Mouse (Mus musculus) neural tube, embryonic 11.5 days (tissue): ENCODE results near the gene Tomm40. TPM values are rescaled to one million over a fixed set of nuclear protein-coding genes. Genes with fewer than 3 reads are reported as not detected.
A peak's percentile ranks its signal among the peaks of the same experiment; 100 is the strongest.

Experiments used
- ATAC-seq: fragments of 200-750 bp; cut with Nextera tagmentation; 2 replicates; pipeline ENCODE4 v1.8.0; 2017; ENCODE audit warnings: moderate number of reproducible peaks, mild to moderate bottlenecking, moderate TSS enrichment, moderate library complexity; ENCODE audit not compliant: insufficient read depth, low FRiP score, low TSS enrichment
- DNase-seq: peaks from one replicate; pipeline ENCODE4 v3.0.0-alpha.2; 2015; ENCODE audit warnings: low spot score
- H3K27ac ChIP-seq: fragments of 300-500 bp; sonication (generic); 2 replicates; pipeline ENCODE4 v1.5.1; 2014; ENCODE audit warnings: low read depth, mild to moderate bottlenecking, low read length
- H3K27me3 ChIP-seq: fragments of 300-500 bp; sonication (generic); 2 replicates; pipeline ENCODE4 v1.6.1; 2014; ENCODE audit warnings: mild to moderate bottlenecking, low read length, mixed read lengths; ENCODE audit not compliant: control insufficient read depth, insufficient read depth
- H3K36me3 ChIP-seq: fragments of 300-500 bp; sonication (generic); 2 replicates; pipeline ENCODE4 v1.6.1; 2014; ENCODE audit warnings: mild to moderate bottlenecking, low read length, moderate library complexity, mixed read lengths; ENCODE audit not compliant: control insufficient read depth, insufficient read depth
- H3K4me1 ChIP-seq: fragments of 300-500 bp; sonication (generic); 2 replicates; pipeline ENCODE4 v1.6.1; 2014; ENCODE audit warnings: low read length, mixed read lengths; ENCODE audit not compliant: control insufficient read depth, insufficient read depth
- H3K4me2 ChIP-seq: fragments of 300-500 bp; sonication (generic); 2 replicates; pipeline ENCODE4 v1.6.1; 2014; ENCODE audit warnings: low read depth, mild to moderate bottlenecking, moderate library complexity
- H3K4me3 ChIP-seq: fragments of 300-500 bp; sonication (generic); 2 replicates; pipeline ENCODE4 v1.5.1; 2014; ENCODE audit warnings: low read depth, low read length
- H3K9ac ChIP-seq: fragments of 300-500 bp; sonication (generic); 2 replicates; pipeline ENCODE4 v1.6.1; 2014; ENCODE audit warnings: mild to moderate bottlenecking, low read length
- H3K9me3 ChIP-seq: fragments of 300-500 bp; sonication (generic); 2 replicates; pipeline ENCODE4 v1.6.1; 2016; ENCODE audit warnings: low read length; ENCODE audit not compliant: control insufficient read depth
- WGBS: fragments of 180-500 bp; shearing (Covaris S2); extraction: QIAGEN DNeasy Blood & Tissue Kit; methylation state at CpG from one replicate; pipeline ENCODE4 v1.1.7; 2014; 5-methylcytosine and 5-hydroxymethylcytosine counted together
- polyA plus RNA-seq: library from polyadenylated mRNA; unstranded; fragments of >200 nt; fragmentation: Nextera tagmentation; extraction: Ambion mirVana; gene quantifications from 2 replicates; pipeline ENCODE4 v1.2.1, GENCODE M21; 2014

Tomm40 gene
- polyA plus RNA-seq, 1 experiment from 2014 or later, result 155 TPM

GRCm38 (mm10) chr7:19747420-19748218 is 32.4 kb upstream of the Tomm40 start:
- Histone ChIP-seq H3K9ac (peak overlapping the region; percentile 64), H3K9me3 (no peaks in the 10 kb centered on the region), H3K36me3 (no peaks in the 10 kb centered on the region), H3K4me2 (peak overlapping the region; percentile 63), H3K27ac (no peak overlapping the region), H3K4me3 (peak overlapping the region; percentile 47), H3K4me1 (peaks cover 18% of the 10 kb centered on the region), H3K27me3 (no peaks in the 10 kb centered on the region)
- DNase-seq (no peak), ATAC-seq (no peak)
- WGBS, result 3% methylated on average over 25 of the region's 25 CpGs

DNA sequence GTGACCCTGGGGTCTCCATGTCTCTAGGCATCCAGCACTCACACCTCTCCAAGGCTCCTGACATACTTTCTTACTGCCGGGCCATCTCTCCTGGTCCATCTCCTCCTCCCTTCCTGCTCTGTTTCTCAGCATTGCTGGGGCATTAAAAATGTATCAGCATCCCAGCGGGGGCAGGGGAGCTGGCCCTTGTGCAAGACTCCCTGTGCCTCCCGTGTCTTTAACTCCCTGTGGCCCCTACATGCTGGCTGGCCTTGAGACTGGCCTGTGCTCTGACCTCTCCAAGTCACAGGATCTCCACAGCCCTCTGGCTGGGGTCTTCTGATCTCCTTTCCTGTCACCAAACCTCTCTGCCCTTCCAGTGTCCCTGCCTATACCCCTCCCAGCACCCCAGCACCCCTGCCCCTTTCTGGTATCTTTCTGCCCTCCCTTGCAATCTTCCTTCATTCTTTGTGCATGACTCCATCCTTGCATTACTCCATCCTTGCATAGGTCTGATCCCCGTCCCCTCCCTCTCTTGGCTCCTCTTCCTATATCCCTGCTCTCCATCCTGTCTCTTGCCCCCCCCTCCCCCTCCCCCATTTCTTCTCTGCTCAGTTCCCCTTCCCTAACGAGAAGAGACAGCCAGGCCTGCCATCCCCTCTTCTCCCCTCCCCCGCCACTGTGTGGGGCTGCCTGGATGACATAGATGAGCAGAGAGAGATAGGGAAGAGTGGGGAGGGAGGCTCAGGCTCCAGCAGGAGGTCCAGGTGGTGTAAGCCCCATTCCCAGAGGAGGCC is 31.4 kb upstream of the Tomm40 start:
- 29% methylated on average over 6 of the region's 6 CpGs for WGBS
- Histone ChIP-seq H3K4me2 (peak overlapping the region; percentile 63), H3K27me3 (no peaks in the 10 kb centered on the region), H3K9ac (no peak overlapping the region; the same call in 1 of the 2 replicates), H3K4me1 (peaks cover 22% of the 10 kb centered on the region), H3K36me3 (no peaks in the 10 kb centered on the region), H3K27ac (no peak overlapping the region), H3K4me3 (no peak overlapping the region), H3K9me3 (no peaks in the 10 kb centered on the region)
- DNase-seq (no peak), ATAC-seq (no peak)

DNA sequence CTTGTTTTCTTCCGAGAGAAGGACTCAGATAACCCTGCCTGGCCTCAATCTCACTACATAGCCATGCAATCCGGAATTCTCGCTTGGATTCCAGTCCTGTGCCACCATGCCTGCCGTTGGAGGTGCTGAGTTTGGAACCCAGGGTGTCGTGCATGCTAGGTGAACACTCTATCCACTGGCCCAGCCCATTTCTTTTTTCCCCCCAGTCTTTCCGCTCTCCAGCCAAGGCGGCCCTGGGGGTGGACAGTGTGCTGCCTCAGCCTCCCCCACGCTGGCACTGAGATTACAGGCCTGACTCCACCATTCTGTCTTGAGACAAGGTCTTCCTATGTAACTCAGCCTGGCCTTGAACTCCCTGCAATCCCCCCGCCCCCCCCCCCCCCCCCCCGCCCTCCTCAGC is 30.7 kb upstream of the Tomm40 start:
- ATAC-seq, result no peak
- no peak overlapping the region for H3K27ac ChIP-seq

DNA sequence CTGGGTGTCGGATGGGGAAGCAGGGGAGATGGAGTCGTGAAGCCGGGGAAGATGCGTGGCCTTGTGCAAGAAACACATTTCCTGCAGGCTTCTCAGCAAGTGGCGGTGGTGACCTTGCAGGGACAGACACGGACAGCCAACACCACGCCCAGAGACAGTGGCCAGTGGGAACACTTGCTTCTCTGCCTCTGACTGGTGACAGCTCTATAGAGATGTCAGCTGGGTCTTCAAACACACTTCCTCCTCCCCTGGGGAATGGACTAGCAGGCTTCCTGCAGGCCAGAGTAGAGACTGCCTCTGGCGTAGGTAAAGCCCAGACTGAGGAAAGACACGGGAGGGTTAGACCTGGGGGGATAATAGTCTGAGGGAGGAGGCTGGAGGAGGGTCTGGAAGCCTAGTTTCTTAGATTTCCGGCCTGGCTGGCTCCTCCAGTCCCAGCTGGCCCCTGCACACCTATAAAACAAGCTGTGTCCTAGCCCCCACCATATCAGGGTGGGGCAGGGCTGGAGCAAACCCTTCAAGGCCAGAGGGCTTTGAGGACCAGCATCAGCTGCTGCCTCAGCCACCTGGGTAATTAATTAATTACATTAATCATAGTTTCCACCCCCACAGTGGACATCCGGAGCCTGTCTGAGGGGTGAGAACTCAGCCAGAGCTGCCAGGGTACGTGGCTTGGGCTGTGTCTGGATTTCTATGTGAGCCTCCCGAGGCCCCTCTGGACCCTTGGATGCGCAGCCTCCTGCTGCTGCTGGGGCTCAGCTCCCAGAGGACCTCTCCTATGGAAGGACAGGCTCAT is 29.6 kb upstream of the Tomm40 start:
- no peak overlapping the region for H3K27ac ChIP-seq
- no peak for ATAC-seq
- H3K9ac ChIP-seq, result no peak overlapping the region
- no peak overlapping the region for H3K4me2 ChIP-seq
- DNase-seq, result no peak
- H3K4me1 ChIP-seq, result peaks cover 26% of the 10 kb centered on the region
- no peaks in the 10 kb centered on the region for H3K27me3 ChIP-seq
- peaks cover 5% of the 10 kb centered on the region; the same call in 1 of the 2 replicates for H3K36me3 ChIP-seq
- WGBS, result 67% methylated on average over 14 of the region's 14 CpGs
- H3K4me3 ChIP-seq, result no peak overlapping the region
- H3K9me3 ChIP-seq, result no peaks in the 10 kb centered on the region

More for the DNA sequence above, 30.7 kb upstream of the Tomm40 start:
- H3K9ac ChIP-seq, result no peak overlapping the region
- H3K36me3 ChIP-seq, result no peaks in the 10 kb centered on the region
- no peak overlapping the region for H3K4me2 ChIP-seq
- H3K4me1 ChIP-seq, result peaks cover 26% of the 10 kb centered on the region
- no peaks in the 10 kb centered on the region for H3K27me3 ChIP-seq
- no peak for DNase-seq
- WGBS, result 93% methylated on average over 8 of the region's 10 CpGs
- no peaks in the 10 kb centered on the region for H3K9me3 ChIP-seq
- H3K4me3 ChIP-seq, result no peak overlapping the region

DNA sequence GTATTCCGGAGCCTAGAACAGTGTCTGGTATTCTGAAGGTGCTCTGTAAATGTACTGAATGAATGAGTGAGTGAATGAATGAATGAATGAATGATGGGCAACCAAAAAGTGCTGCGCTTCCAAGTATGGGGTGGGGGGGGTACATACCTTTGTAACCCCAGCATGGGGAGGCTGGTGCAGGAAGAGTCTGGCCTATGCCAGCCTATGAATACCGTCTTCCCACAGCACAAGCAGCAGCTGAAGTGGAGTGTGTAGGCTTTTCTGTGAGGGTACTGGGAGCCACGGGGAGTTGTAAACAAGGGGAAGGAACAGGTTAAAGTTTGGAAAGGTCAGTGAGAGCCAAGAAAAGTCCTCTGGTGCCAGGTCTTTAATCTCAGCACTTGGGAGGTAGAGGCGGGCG is 28.6 kb upstream of the Tomm40 start:
- Histone ChIP-seq H3K4me3 (no peak overlapping the region), H3K9me3 (no peaks in the 10 kb centered on the region), H3K27ac (no peak overlapping the region), H3K36me3 (peaks cover 5% of the 10 kb centered on the region; the same call in 1 of the 2 replicates), H3K4me2 (no peak overlapping the region), H3K27me3 (no peaks in the 10 kb centered on the region), H3K9ac (no peak overlapping the region), H3K4me1 (peaks cover 26% of the 10 kb centered on the region)
- ATAC-seq (no peak), DNase-seq (no peak)
- WGBS, result 85% methylated on average over 6 of the region's 6 CpGs

DNA sequence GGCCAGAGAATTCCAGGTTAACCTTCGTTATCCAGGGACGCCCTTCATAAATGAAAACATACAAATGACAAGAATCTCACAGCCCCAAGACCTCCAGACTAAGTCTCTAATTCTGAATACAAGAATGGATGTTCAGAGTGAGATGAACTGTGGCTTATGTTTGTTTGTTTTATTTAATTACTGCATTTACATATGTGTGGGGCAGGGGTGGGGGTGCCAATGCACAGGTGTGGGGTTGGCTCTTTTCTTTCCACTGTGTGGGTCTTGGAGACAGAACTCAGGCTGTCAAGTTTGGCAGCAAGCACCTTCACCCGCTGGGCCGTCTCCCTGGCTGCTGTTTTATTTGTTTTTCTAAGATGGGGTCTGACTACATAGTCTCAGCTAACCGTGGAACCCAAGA is 27.2 kb upstream of the Tomm40 start:
- Histone ChIP-seq H3K27me3 (no peaks in the 10 kb centered on the region), H3K9me3 (no peaks in the 10 kb centered on the region), H3K4me2 (no peak overlapping the region), H3K9ac (no peak overlapping the region), H3K4me1 (peaks cover 18% of the 10 kb centered on the region), H3K27ac (no peak overlapping the region), H3K4me3 (no peak overlapping the region), H3K36me3 (peaks cover 7% of the 10 kb centered on the region; the same call in 1 of the 2 replicates)
- ATAC-seq (no peak), DNase-seq (no peak)
- WGBS, result 45% methylated on average over 5 of the region's 5 CpGs

GRCm38 (mm10) chr7:19741329-19742031 is 26.2 kb upstream of the Tomm40 start:
- no peak overlapping the region for H3K4me2 ChIP-seq

DNA sequence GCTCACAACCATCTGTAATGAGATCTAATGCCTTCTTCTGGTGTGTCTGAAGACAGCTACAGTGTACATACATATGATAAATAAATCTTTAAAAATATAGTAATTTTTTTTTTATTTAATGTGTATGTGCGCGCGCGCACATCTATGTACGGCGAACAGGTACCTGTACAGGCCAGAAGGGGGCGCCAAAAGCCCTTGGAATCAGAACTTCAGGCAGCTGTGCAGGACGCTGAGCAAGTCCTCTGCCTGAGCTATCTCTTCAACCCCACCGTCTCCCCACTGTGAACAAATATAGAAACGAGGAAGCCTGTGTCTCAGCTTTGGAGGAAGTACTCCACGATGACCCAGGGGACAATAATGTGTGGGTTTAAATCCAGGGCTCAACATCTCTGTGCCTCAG is 25.0 kb upstream of the Tomm40 start:
- no peak overlapping the region for H3K4me3 ChIP-seq
- no peaks in the 10 kb centered on the region for H3K9me3 ChIP-seq
- no peaks in the 10 kb centered on the region for H3K27me3 ChIP-seq
- peaks cover 10% of the 10 kb centered on the region for H3K36me3 ChIP-seq
- DNase-seq (no peak), ATAC-seq (no peak)
- peaks cover 13% of the 10 kb centered on the region; the same call in 1 of the 2 replicates for H3K4me1 ChIP-seq
- no peak overlapping the region for H3K4me2 ChIP-seq
- H3K9ac ChIP-seq, result no peak overlapping the region
- no peak overlapping the region for H3K27ac ChIP-seq
- 89% methylated on average over 11 of the region's 11 CpGs for WGBS

More at GRCm38 (mm10) chr7:19741329-19742031, 26.2 kb upstream of the Tomm40 start:
- 2% methylated on average over 8 of the region's 8 CpGs for WGBS
- H3K27ac ChIP-seq, result 0 out of 2 replicates have a peak overlapping the region, but pooled peaks have one; percentile 27
- no peak overlapping the region for H3K4me3 ChIP-seq
- H3K27me3 ChIP-seq, result no peaks in the 10 kb centered on the region
- H3K36me3 ChIP-seq, result peaks cover 7% of the 10 kb centered on the region; the same call in 1 of the 2 replicates
- no peak overlapping the region for H3K9ac ChIP-seq
- peaks cover 13% of the 10 kb centered on the region; the same call in 1 of the 2 replicates for H3K4me1 ChIP-seq
- no peak for ATAC-seq
- no peaks in the 10 kb centered on the region for H3K9me3 ChIP-seq
- DNase-seq, result no peak
